Mouse (Mus musculus): ENCODE measurements at regions not wholly inside any gene's neighbourhood (a gene's known extent, or its start where the extent isn't known, plus 50 kb on each side); places are given as distances from the start of the nearest gene placed in this dataset.
A peak's percentile ranks its signal among the peaks of the same experiment; 100 is the strongest.

DNA sequence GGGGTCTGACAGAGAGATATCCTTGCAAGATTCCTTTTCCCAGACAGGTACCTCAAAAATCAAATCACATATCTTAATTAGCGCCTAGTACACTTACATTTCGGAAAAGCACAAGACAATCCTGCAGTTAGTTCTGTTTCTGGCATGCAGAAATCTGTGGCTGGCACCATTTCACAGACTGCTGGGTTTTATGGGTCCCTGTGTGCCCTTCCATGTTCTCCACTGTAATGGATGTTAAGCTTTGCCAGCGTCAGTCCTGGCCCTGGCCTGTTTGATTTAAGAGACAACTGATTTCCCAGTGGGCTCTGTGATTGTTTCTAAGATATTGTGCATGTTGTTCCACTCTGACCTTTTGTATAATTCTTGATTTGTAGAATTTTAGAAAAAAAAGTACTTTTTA is 93.3 kb upstream of the Gm9972 start:
- no peak for DNase-seq (ENCODE audit: extremely low read depth, low read depth, low spot score)

DNA sequence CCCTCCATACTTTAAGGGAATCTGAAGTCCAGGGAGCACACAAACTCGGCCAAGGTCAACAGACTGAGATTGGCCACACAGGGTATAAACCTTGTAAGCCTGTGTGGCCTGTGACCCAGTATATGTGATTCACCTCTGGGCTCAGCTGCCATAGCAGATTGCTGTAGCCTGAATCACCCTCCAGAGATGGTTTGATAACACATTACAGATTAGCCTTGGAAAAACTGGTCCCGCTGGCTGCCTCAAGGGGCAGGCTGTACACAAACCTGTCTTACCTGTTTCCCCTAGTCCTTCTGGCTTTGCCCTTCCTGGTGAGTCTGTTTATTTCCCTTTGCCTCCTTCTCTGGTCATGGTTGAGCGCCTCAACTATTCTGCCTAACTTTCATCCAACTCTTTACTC is 91.0 kb upstream of the Gm9972 start:
- DNase-seq (ENCODE audit: extremely low read depth, low read depth, low spot score) = peak; percentile 30

DNA sequence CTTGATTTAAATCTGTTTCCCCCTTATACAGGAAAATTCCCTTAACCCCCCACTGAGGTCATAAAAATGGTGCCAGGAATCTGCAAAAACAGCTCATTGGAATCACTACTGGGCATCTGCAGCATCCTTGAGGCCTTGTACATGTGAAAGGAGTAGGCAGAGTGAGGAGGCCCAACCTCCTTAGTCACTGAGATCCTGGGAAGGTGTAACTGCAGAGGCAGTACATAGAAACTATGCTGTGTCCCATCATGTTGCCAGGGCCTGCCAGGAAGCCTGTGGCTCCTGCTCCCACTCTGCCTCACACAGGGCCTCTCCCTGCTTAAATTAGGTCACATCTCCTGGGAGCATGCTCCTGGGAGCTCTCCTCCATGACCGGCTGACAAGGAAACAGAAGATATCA is 85.7 kb upstream of the Gm9972 start:
- no peak for DNase-seq (ENCODE audit: extremely low read depth, low read depth, low spot score)

DNA sequence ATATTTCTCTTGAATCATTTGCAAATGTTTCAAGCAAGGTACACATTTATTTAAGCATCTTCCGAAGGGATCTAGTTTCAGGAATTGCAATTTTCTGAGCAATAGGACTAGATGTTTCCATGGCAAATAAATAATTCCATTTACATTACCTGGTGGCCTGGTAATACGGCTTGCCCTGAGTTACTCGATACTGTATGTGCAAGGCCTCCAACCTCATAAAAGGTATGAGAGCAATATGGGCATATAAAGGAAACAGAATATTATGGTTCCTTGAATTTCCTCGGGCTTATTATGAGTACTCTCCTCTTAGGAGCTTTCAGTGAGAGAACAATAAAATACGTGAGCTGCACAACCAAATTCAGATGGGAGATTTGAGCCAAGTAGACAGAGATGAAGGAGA is 81.4 kb upstream of the Gm9972 start:
- no peak for DNase-seq (ENCODE audit: extremely low read depth, low read depth, low spot score)

DNA sequence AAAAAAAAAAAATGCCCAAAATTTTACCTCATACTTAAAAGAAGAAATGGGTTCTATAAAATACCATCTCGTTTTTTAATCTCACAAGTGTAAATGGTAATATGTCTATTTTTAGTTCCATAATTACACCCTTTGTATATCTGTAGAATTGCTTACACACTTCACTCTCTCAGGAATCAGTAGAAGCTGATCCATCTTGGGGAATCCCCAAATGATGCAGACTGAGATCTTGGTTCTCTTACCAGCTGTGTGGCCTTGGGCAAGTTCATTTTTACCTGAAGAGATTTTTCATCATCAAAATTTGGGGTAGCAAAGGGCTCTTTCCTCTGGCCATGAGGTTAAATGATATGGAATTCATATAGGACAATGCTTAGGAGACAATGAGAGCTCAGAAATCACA is 69.8 kb upstream of the Gm9972 start:
- no peak for DNase-seq (ENCODE audit: extremely low read depth, low read depth, low spot score)

DNA sequence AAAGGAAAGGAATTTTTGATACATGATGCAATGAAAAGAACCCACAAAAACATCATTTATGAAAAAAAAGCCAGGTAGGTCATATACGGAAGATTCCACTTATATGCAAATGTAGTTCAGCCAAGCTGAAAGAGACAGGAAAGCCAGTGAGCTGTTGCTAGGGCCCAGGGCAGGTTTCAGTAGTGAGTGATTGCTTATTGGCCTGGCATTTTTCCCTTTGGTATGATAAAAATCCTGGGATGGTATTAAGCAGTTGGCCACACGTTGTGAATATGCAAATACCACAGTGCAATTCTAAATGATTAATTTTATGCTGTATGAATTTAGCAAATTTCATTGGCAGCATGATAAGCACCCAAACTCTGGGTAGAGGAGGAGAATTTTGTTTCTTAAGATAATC is 57.3 kb upstream of the Gm9972 start:
- DNase-seq (ENCODE audit: extremely low read depth, low read depth, low spot score) = no peak
